Mouse (Mus musculus): ENCODE results near the gene Mybl2. TPM values are rescaled to one million over a fixed set of nuclear protein-coding genes. Genes with fewer than 3 reads are reported as not detected.

The Mybl2 gene
- total RNA-seq, 2 experiments from 2014 or later, result 0.62 to 0.89 TPM

DNA sequence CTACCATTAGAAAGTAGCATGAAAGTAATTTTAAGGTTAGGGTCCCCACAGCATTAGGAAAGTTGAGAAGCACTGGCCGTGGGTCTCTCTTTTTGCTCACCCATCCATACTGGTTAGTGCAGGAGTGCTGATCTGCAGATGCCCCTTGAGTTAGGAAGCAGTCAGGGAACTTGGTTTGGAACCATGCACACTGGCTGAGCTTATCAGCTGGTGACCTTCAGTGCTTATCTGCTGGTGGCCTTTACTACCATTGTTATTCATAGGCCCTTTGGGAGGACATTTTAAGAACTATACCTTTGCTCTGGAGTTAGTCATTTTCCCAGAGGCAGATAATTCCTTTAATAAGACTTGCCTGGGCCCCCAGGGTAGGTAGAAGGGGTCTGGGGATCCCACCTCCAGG lies 12.7 kb downstream of the Mybl2 start:
- DNase-seq (ENCODE audit: low spot score), result no peak
- intact Hi-C loops (cut with DNase I), result no loop called here

GRCm38 (mm10) chr2:163070213-163070612 lies 15.7 kb downstream of the Mybl2 start:
- no peak for DNase-seq (ENCODE audit: low spot score)
- intact Hi-C loops (cut with DNase I), result no loop called here

GRCm38 (mm10) chr2:163071590-163071989 lies 17.1 kb downstream of the Mybl2 start:
- intact Hi-C loops (cut with DNase I), result no loop called here
- no peak for DNase-seq (ENCODE audit: low spot score)

- intact Hi-C loops (cut with DNase I), result no loop called here
- DNase-seq (ENCODE audit: low spot score), result no peak
Observed at GRCm38 (mm10) chr2:163073023-163073757, 18.7 kb downstream of the Mybl2 start.

- DNase-seq (ENCODE audit: low spot score), result no peak
- intact Hi-C loops (cut with DNase I), result no loop called here
Observed at GRCm38 (mm10) chr2:163074006-163074405, 19.5 kb downstream of the Mybl2 start.

- intact Hi-C loops (cut with DNase I), result no loop called here
- no peak for DNase-seq (ENCODE audit: low spot score)
Observed at GRCm38 (mm10) chr2:163074808-163075207, 20.3 kb downstream of the Mybl2 start.

DNA sequence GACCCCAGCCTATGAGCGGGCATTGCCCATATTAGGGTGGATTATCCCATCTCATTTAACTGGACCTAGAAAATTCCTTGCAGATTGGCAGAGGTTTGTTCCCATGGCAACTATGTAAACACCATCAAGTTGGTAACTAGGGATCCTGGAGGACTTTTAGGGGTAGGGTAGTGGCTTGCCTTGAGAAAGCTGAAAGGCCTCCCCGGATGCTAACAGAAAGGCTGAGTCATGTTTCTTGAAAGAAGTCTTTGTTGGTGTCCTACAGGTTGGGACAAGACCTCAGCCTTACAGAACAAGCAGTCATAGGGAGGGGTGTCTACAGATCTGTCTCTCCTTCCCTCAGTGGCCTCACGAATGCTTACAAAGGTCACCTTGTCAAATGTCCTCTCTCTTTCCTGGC lies 20.7 kb downstream of the Mybl2 start:
- intact Hi-C loops (cut with DNase I), result no loop called here
- DNase-seq (ENCODE audit: low spot score), result no peak

DNA sequence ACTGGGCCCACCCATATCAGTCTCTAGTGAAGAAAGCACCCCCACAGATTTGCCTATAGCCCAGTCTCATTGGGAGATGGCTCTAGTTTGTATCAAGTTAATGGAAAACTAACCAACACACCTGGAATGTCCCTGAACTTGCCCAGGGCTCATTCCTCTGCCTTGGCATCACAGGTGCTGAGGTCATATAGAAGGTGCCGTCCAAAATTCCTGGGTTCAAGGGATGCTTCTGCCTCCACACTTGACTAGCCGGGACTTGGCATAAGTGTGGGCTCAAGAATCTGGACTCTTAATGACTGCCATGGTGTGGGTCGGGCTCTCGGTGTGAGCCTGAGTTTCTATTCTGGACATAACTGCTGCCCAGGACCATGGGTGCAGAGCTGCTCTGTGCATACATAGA lies 24.6 kb downstream of the Mybl2 start:
- intact Hi-C loops (cut with DNase I), result no loop called here
- DNase-seq (ENCODE audit: low spot score), result no peak

DNA sequence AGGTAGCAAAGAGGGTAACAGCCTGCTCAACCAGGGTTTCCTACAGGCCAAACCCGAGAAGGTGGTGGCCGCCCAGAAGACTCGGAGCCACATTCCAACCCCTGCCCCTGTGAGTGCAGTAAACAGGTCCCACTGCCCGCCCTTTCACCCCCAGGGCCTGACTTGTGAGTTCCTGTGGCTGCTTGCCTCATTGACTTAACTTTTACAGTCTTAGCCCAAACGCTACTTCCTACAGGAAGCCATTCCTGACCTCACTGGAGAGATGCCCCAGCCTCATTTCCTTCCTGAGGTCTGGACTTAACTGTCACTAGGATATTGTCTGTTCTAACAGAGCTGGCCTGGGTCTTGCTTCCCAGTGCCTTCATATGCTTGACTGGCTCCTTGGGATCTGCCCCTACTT lies 28.1 kb downstream of the Mybl2 start:
- DNase-seq (ENCODE audit: low spot score), result no peak
- intact Hi-C loops (cut with DNase I), result no loop called here

- no peak for DNase-seq (ENCODE audit: low spot score)
- intact Hi-C loops (cut with DNase I), result no loop called here
Observed at GRCm38 (mm10) chr2:163084519-163084918, 30.0 kb downstream of the Mybl2 start.

DNA sequence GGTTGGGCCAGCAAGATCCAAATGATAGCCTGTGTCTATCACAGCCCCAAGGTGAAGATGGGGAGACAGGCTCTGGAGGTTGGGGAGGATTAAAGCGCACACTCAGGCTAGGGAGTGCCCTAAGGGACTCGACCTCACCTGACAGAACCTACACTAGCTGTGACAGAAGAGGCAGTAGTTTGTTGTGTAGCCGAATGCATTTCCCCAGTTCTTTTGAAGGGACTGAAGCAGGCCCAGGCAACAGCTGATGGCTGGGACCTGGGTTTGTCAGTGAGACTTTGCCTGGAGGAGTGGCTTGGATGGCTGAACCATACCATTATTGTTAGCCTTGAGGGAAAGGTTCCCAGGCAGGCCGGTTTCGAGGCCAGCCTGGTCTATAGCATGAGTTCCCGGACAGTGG lies 30.6 kb downstream of the Mybl2 start:
- intact Hi-C loops (cut with DNase I), result no loop called here
- no peak for DNase-seq (ENCODE audit: low spot score)

DNA sequence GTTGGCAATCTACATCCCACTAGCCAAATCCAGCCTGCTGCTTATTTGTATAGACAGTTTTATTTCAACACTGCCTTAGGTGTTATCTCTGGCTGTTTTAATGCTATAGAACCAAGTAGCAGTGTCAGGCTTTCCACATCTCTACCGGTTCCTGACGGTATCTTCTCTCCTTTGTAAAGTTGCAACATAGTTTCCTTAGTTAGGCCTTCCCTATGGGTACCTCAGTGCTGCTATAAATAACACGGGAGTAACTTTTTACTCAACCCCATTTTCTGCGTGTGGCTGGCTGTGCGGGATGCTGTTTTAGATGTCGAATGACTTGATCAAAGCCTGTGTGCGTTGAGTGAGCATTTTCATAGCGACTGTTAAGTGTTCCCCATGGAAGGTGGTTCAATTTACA lies 32.1 kb downstream of the Mybl2 start:
- intact Hi-C loops (cut with DNase I), result no loop called here
- DNase-seq (ENCODE audit: low spot score), result no peak

GRCm38 (mm10) chr2:163087728-163088127 lies 33.2 kb downstream of the Mybl2 start, which contains the start of gene Gtsf1l:
Gene Gtsf1l, minus strand, starts transcription at chr2:163087855.
- intact Hi-C loops (cut with DNase I), result no loop called here

DNA sequence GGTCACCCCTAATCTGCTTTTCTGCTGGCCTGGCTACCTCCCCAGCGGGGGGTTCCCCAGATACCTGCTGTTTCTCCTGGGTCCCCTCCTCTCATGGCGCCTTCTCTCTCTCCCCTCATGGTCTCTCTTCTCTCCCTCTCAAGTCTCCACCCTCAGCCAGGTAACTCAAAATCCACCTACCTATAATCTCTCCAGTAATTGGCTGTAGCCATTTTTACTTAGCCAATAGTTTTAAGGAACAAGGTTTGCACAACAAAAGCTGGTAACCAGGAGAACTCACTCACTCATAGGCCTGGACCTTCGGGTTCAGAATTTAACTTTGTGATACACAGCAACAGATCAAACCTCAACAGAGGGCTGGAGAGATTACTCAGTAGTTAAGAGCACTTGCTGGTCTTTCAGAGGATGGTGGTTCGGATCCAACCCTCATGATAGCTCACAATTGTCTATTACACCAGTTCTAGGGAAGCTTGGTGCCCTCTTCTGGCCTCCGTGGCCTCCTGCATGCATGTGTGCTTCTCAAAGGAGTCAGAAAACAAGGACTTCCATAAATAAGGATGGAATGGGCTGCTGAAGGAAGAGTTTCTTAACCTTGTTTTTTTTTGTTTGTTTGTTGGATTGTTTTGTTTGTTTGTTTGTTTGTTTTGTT lies 35.1 kb downstream of the Mybl2 start:
- intact Hi-C loops (cut with DNase I), result no loop called here
- DNase-seq (ENCODE audit: low spot score), result no peak

More at GRCm38 (mm10) chr2:163087728-163088127, 33.2 kb downstream of the Mybl2 start, which contains the start of gene Gtsf1l:
- DNase-seq (ENCODE audit: low spot score), result no peak

DNA sequence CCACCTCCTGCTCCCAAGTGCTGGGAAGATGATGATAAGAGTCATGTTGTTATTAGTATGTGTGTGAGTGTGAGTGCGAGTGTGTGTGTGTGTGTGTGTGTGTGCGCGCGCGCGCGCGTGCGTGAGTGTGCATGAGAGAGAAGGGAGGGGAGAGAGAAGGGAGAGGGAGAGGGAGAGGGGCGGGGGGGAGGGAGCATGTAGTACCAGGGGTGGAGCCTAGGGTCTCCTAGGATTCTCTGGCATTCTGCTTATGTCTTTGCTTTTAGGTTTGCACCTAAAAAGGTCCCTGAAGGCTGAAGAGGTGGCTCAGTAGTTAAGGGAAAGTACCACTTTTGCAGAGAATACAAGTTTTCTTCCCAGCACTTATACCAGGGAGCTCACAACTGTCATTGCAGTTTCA lies 40.4 kb downstream of the Mybl2 start:
- intact Hi-C loops (cut with DNase I), result loop anchor here (5.0 kb wide), 1 partner anchor 173 kb away; no protein-coding TSS in a partner anchor
- no peak for DNase-seq (ENCODE audit: low spot score)

DNA sequence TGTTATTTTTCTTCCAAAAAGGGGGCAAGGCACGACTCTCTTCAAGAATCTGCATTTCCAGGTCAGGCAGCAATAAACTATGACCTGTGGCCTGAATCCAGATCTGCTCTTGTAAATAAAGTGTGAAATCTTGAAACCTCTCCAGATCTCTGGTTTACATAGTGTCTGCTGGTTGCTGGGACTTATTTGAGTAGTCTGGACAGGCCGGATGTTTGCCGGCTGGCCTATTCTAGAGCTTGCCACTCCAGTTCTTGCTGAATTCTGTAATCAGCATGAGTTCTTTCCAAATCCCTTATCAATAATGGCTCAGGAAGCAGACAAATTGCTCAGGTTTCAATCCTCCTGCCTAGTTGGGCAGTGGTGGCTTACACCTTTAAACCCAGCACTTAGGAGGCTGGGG lies 41.3 kb downstream of the Mybl2 start:
- intact Hi-C loops (cut with DNase I), result loop anchor here (5.0 kb wide), 1 partner anchor 173 kb away; no protein-coding TSS in a partner anchor

DNA sequence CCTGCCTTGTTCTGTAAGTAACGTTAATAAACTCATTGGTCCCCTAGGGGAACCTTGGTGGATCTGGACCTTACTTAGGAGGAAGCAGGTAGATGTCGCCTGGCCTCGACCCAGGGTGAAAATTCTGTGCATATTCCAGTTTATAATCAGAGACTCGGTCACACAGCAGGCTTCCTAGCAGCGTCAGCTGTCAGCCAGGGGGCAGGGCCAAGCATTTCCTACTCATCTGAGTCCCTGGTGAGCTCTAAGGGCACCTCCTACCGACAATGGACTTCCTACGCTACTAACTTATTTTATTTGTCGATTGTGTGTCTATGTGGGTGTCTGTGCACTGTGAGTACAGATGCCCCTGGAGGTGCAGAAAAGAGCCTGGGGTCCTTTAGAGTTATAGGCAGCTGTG lies 45.4 kb downstream of the Mybl2 start:
- intact Hi-C loops (cut with DNase I), result loop anchor here (2.0 to 5.0 kb wide), 2 partner anchors 178 to 303 kb away; no protein-coding TSS in a partner anchor
- no peak for DNase-seq (ENCODE audit: low spot score)

More for the DNA sequence above, 41.3 kb downstream of the Mybl2 start:
- no peak for DNase-seq (ENCODE audit: low spot score)

DNA sequence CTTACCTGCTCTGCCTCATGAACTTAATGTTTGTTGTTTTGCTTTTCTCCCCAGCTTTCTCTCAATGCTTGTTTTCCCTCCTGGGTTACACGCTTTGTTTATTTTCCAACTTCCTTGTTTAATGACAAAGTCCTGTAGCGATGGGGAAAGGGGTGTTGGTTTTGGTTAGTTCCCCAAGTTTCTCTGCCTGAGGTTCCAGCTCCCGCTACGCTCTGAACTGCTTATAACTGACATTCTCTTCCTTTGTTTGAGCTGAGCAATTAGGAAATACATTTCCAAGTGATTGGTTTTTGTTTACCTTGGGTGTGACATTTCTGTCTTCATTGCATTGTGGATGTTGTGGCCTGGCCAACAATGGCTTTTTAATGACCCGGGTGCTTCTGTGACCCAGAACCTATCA lies 46.1 kb downstream of the Mybl2 start:
- intact Hi-C loops (cut with DNase I), result loop anchor here (2.0 kb wide), 1 partner anchor 302 kb away; no protein-coding TSS in a partner anchor
- no peak for DNase-seq (ENCODE audit: low spot score)

- intact Hi-C loops (cut with DNase I), result loop anchor here (1.0 to 2.0 kb wide), 2 partner anchors 229 to 301 kb away; no protein-coding TSS in a partner anchor
- DNase-seq (ENCODE audit: low spot score), result peak; percentile 11
Observed at GRCm38 (mm10) chr2:163101646-163102203, 47.2 kb downstream of the Mybl2 start.

GRCm38 (mm10) chr2:163102216-163102615 lies 47.7 kb downstream of the Mybl2 start:
- DNase-seq (ENCODE audit: low spot score), result no peak
- intact Hi-C loops (cut with DNase I), result no loop called here

All from heart, postnatal 25 days (tissue).